Mouse (Mus musculus): ENCODE measurements at regions not wholly inside any gene's neighbourhood (a gene's known extent, or its start where the extent isn't known, plus 50 kb on each side); places are given as distances from the start of the nearest gene placed in this dataset.

DNA sequence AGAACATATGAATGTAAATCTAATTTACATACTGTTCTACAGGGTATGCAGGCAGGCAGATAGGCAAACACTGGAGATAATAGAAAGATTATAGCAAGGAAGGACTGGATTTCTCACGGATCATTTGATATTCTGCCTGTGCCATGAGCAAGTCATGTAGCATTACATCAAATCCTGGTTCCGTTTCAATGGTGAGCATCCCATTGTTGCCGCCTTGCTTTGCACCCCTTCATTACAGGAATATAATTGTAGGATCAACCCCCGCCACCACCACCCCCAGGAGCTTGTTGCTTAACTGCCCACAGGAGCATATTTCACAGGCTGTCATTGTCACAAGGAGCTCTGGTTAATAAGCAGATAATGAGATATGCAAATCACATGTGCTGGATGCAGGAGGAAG, 468.8 kb upstream of the Rgma start:
- no peak for DNase-seq (ENCODE audit: low read depth)

DNA sequence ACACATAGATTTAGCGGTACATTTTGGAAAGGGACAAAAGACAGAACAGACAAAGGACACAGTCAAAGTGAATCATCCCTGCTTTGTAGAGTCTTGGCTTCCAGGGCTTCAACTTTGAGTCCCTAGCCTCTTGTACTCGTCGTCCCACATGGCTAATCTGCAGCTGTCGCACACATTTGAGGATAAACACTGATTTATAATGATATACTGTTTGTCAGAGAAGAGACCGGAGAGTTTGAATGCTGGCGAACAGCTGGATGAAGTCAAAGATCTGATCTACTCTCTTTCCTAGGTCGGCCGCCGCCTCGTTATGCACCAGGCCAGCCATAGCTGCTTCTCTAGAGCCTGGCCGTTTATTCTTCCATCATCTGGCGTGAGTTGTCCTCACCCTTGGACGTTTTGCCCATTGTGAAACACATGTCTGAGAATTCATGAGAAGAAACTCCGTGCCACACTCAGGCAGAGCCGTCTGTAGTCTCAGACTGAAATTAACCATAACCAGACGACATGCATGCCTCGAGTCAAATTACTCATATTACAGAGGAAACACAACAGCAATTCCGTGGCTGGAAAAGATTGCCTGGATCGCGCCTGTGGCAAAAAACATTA, 448.4 kb upstream of the Rgma start:
- DNase-seq (ENCODE audit: low read depth) = peak; percentile 47

DNA sequence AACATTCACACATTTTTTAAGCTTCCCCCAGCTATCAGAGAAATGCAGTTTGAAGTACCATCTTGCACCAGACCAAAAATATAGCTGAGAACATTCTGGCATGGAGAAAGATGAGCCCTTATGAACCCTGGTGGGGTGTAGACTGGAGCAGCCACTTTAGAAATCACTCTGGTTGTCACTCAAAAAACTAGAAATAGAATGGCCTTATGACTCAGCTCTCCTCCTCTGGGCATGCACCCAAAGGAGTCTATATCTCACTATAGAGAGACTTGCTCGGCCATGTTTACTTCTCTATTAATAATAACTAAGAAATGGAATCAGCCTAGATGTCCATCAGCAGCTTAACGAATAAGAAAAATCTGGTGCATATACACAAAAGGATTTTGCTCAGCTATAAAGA, 436.5 kb upstream of the Rgma start:
- DNase-seq (ENCODE audit: low read depth) = peak; percentile 90

DNA sequence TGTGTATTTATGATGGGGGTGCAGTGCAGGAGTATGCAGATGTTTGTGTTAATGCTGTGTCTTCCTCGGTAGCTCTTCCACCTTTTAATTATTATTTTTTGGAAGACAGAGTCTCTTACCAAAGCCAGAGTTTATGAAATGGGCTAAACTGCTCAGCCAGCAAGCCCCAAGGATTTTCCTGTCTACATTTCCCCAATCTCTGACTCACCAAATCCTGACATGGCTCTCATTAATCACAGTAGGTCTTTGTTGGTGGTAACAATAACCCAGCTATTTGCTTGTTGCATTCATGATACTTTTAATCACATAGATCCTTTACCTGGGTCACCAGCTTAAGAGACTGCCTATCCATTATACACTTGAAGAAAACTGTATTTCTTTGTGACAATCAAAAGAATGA, 427.8 kb upstream of the Rgma start:
- DNase-seq (ENCODE audit: low read depth) = peak; percentile 51

DNA sequence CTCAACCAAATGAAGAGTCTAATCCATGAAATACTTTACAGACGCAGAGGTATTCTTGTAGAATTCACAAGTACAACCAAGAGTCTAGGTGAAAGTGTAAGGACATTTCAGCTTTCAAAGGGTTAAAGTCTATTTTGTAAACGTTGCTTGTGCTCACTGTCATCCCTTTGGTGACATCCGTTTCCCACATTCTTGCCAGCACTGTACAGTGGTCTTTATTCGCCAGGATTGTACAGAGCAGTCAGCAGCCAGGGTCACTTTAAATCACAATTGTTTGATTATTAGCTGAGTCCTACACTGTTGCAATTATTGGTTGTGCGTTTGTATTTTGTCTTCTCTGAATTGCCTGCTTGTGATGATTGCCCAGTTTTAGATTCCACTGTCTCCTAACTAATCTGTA, 427.3 kb upstream of the Rgma start:
- no peak for DNase-seq (ENCODE audit: low read depth)

DNA sequence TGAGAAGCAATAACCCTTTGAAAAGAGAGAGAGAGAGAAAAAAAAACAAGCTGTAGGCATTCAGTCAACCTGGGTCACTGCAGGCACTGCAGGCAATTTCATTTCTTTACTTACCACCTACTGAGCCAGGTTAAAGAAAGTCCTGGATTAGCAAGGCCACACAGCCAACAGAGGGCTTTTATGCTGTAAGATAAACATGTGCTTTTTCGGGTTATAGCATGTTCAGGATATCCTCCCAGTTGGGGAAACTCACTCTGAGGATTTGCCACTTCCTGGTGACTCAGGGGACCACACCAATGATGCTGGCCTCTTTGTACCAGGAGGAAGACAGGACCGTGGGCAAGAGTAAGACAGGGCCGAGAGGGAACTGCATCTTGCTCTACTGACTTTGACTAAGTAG, 426.6 kb upstream of the Rgma start:
- DNase-seq (ENCODE audit: low read depth) = no peak

DNA sequence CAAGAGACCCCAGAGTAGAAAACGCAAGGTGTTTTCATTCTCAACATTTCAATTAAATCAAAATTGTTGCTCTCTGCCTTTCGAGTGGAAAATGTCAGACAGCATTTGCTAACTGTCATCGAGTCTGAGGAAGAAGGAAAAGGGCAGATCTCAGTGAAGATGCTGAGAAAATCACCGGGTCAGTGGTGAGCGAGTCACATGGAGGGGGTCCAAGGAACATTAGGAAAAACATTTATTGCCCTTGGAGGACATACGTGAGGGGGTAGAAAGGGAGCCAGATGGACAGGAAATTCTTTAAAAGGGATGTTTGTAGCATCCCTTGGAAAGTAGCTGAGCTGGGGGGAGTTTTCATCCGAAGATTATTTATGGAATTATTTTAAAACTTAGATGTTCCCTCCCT, 425.4 kb upstream of the Rgma start:
- DNase-seq (ENCODE audit: low read depth) = peak; percentile 65

DNA sequence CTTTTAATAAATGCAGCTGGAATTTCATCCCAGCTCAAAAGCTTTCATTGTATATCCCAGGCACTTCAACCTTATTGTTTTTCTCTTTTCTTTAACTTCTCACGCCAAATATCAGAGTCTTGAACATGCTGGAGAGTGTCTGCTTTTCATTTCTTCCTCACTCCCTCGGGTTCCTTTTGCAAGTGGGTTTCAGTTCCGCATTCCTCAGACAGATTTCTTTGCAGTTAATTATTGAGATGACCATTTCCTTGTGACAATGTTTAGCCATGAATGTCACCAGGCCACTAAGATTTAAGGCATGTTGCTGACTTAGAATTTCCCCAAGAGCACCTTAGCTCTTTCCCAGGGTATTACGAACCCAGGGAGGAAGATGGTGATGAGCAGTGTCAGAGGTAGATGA, 417.6 kb upstream of the Rgma start:
- DNase-seq (ENCODE audit: low read depth) = no peak

DNA sequence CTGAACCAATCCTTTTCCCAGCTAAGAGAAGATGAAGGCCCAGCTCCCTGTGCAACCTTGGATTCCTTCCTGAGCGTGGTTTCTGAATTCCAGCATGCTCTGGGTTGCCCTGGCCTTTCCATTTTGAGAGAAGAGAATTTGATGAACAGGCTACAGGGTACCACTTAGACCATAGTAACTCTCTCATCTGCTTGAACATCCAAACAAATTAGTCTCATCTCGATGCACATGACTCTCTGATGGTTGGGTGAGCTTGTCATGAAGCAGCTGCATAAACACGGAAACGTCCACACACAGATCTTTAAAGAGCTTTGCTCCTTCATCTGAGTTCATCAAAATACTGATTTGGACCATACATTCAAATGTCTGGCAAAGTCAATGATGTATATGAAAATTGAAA, 414.0 kb upstream of the Rgma start:
- no peak for DNase-seq (ENCODE audit: low read depth)

DNA sequence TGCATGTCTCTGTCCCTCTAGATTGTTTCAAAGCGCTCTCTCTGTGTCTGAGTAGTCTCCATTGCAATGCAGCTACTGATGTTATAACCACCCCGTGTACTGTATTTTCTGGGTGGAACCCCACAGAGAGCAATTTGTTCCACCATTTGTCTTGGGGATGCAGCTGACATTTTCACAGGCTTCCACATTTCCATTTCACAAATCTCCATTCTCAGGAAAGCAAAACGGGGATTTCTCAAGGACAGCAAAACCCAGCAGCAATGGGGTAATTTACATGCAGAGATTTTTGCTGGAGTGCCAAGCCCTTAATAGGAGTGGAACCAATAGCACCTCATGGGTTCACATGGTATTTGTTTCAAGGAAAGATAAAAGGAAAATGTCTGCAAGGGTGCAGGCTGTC, 412.5 kb upstream of the Rgma start:
- no peak for DNase-seq (ENCODE audit: low read depth)

DNA sequence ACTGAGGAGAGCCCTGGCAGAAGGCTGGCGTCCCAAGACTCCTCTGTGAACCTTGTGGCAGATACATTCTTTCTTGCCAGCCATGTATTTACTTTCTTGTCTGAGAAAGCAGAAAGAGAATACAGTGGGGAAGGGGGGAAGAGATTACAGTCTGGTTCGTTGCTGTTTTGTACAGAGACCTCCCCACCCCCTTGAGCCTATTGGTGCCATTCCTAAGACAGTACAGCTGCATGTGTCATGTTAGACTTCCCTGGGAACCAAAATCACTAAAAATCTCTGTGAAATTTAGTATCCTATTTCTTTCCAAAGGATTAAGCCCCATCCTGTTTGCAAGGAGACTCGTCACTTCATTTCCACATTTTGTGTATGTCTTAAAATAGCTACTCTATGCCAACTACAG, 411.4 kb upstream of the Rgma start:
- DNase-seq (ENCODE audit: low read depth) = no peak

DNA sequence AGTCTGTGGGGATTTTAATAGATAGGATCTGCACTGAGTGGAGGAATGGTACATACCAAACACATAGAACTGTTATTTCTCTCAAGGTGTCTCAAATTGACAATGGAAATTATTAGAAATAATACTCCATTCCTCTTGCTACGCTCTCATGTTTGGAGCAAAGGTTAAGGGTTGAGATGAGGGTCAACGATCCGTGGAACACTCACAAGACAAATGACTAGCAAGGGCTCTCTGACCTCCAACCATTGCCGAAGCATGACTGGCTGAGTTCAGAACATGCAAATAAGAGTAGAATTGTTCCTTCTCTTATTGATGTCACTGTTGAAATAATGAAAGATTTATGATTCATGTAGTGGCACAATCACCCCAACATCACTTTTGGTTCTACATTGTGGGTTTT, 407.1 kb upstream of the Rgma start:
- no peak for DNase-seq (ENCODE audit: low read depth)

DNA sequence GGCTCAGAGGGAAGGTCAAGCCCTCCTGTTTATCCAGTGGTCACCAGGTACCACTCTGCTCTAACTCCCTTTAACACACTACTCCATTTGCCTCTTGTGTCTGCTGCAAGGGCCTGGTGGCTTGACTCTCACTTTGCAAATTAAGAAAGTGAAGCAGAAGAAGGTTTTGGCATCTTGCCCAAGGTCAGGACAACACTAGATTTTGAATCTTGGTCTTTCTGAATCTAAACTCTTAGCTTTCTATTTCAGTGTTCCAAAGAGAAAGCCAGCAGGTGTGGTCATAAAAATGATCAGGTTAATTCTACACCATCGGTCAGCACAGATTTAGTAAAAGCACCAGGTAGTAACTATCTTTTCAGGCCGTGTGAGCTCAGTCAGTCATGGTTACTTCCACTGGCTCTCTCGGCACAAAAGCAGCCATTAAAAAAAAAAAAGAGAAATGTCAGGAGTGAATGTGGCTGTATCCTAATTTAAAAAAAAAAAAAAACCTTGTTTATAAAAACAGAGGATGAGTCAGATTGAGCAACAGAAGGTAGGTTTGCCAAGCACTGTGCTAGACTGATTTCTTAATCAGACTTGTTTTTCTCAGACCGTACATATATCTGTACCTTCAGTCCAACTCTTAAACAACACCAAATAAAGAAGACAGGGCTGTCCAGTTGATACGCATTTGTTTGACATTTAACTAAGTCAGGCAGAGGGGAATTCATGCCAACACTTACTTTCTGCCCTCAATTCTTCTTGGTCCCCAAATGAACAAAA, 403.6 kb upstream of the Rgma start:
- DNase-seq (ENCODE audit: low read depth) = peak; percentile 78

DNA sequence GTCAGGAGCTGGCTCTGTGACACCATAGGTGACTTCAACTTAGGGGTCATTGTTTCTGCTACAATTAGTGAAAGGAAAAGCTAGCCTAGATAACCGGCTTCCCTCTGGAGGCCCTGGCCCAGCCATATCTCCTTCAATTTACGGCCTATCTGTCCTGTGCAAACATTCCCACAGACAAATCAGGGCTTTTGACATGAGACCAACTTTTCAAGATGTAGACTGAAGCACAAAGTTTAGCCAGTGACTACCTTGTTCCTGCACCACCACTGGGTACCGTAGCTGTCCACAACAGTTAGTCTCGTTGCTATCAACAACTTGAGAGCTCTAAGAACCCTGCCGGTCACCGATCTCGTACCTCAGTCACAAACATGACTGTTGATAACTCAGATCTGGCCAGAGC, 402.9 kb upstream of the Rgma start:
- DNase-seq (ENCODE audit: low read depth) = no peak

DNA sequence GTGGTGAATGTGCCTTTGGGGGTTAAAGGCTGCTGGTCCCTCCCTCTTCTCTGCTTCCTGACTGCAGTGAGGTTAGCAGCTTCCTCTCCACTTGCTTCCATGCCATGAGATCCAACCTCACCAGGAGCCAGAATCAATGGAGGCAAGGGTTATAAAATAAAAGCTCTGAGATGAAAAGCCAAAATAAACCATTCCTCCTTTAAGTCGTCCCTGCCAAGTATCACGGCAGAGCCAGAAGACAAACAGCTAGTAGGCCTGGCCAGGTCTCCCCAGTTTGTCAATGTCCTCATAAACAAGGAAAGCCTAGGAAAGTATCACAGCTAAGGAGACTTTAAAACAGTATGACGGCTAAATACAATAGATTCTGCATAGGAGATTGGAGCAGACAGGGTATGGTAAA, 401.5 kb upstream of the Rgma start:
- no peak for DNase-seq (ENCODE audit: low read depth)

DNA sequence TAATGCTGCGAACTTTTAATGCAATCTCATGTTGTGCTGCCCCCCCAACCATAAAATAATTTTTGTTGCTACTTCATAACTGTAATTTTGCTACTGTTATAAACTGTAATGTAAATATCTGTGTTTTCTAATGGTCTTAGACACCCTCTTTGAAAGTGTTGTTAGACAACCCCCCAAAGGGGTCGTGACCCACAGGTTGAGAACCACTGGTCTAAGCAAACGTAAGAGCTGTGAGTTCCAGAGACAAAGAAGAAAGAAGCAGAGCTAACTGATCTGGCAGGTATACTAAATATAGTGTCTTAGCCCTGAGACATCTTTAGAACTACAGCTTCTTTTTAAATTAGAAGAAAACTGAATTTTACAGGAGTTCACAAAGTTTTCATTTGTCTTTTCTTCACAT, 400.9 kb upstream of the Rgma start:
- no peak for DNase-seq (ENCODE audit: low read depth)

DNA sequence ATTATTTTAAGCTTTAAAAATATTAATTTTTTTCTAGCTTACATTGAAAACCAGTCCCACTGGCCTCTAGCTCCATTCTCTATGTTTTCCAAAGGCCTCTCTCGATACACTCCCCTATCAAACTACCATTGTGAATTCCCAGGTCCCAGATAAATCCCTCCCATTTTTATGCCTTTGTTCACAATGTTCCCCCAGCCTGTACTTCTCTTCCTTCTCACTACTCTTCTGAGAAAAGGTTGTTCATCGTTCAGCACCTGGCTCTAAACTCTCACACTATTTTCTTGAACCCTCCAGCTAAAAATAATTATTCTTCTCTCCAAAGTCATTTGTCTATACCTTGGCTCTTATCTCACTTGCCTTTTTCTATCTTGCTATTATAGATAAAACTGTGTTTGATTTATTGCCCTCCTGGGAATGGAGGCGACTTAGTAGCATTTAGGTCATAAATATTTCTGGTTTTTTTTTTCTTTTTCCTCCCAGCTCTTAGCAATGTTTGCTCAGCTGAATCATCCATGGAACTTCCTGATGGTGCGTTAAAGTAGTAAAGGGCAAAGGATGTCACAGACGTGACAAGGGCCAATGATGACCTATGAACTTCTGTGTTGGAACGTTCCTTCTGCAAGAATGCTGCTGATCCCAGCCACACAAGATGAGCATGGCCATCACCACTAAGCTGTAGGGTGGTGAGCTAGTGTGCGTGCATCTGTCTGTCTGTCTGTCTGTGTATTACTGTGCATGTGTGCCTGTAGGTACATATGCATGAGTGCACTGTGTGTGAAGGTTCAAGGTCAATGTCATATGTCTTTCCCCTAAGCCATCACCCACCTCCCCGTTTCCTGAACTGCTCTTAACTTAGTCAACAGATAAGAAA, 384.5 kb upstream of the Rgma start:
- no peak for DNase-seq (ENCODE audit: low read depth)

DNA sequence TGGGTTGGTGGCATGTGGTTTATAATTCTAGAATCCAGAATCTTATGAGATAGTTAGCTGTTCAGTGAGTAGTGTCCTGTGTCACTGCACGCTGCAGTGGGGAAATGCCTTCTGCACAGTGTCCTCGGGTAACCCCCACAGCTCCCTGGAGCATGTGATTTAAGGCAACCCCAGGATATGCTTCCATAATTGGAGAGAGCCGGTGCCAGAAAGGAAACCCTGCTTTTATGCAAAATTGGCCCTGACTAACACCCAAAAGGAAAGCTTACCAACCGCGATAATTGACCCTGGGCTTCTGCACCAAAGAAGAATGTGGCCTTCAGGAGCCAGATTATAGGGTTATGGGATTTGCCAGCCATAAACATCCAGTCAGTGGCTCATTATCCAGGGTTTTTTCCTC, 376.9 kb upstream of the Rgma start:
- no peak for DNase-seq (ENCODE audit: low read depth)

DNA sequence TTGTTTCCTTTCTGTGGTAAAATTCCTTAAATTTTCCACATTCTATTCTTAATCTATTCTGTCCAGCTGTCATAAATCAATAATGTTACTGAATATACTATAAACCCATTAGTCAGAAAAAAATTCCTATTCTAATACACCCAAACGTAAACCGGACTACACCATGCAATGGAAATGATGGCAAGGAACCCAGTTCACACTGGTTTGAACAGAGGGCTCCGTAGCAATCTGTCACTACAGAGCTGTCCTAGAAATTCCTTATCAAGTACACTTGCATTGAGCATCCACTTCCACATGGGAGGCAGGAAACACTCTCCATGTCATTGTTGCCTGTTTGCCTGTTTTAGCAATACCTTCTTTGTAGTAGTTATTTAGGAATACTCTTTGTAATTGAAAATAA, 356.2 kb upstream of the Rgma start:
- DNase-seq (ENCODE audit: low read depth) = no peak

DNA sequence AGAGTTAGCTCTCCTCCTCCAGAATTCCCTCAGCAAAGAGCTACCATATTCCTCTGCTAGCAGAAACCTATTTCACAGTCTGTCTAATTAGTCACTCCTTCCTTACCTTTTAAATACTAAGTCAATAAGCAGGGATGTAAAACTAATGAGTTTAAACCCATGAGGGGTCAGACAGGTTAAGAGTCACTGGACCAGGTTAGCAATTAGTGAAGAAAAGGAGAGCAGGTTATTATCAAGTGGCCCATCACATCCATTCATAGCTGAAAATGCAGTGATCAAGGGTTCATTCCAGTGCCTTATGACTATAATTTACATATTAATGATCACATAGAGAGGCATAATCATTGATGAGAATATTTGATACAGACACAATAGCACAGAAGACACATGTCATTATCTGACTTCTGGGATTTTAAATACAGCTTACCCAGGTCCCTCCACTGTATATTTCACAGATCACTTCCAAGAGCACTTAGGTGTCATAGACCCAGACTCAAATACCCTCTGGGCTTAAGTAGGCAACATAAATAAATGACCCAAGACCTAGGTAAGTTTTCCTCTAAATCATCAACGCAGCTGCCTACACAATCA, 355.4 kb upstream of the Rgma start:
- DNase-seq (ENCODE audit: low read depth) = no peak

DNA sequence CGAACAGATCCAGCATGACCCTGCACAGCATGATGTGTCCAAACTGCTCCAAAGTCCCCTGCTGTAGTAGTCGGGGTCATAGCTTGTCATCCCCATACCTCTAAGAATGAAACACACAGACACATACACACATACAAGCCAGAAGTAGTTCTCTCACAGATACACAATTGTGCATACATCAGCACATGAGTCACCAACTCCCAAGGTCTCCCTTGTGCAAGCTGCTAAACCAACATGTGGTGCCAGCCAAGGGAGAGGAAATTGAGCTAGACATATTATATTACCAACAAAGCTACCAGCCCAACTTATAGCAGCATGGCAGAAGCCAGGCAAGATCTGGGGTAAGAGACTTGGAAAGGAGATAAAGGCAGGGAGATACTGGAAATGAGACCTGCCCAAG, 353.5 kb upstream of the Rgma start:
- peak; percentile 40 for DNase-seq (ENCODE audit: low read depth)

DNA sequence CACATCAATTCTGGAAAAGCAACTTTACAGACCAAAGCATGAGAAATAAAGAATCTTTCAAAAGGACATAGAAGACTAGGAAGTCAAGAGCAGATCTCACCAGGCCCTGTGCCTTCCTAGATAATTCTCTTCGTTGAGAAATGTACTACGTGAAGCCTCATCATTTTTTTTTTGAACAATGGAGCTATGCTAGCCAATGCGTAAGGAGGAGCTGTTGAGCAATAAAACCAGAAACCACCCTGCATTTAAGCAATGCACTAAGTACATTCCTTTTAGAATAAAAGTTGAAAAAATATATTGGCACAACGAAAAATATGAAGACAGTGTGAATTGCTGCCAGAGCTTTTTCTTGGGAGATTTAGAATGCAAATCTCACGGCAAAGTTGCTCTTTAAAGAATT, 349.7 kb upstream of the Rgma start:
- DNase-seq (ENCODE audit: low read depth) = peak; percentile 27

DNA sequence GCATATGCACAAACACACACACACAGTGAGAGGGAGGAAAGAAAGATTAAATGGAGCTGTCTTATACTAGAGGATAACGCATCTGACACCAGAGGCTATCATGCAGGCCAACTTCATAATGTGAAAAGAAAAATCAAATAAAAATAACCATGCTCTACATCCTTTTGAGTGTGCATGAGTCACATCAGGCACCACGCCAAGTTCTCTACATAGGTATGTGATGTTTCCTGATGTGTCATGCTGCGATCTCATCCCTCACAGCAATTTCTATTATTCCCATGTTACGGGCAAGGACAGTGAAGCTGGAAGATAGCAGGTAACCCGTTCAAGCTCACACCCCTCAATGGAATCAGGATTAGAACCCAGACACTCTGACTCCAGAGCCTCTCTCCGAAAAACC, 346.4 kb upstream of the Rgma start:
- peak; percentile 83 for DNase-seq (ENCODE audit: low read depth)

Measured in NIH3T3 (cell line).